Mouse (Mus musculus) megakaryocyte, adult 5-6 weeks (primary cell): ENCODE data around the gene Mbl2. TPM values are rescaled to one million over a fixed set of nuclear protein-coding genes. Genes with fewer than 3 reads are reported as not detected.

Experiments used
- total RNA-seq, 2 experiments: library from RNA; stranded (forward) in 1 of 2; stranded (reverse) in 1 of 2; fragments of 153-499, 151-499 nt in 1 of 2; fragments of 221-1000, 200-1000 nt in 1 of 2; gene quantifications; 2 replicates each; pipeline versions ENCODE4 v1.2.3 to v1.2.4; 2015 to 2017

The Mbl2 gene
- total RNA-seq, 2 experiments from 2014 or later = not detected

Other genes starting within 250 kb of the Mbl2 start
- gene Trpd52l3, start 229.2 kb upstream of the Mbl2 start, total RNA-seq (2015) = not detected in 2 replicates
- not detected in 2 replicates for gene Trpd52l3, start 229.2 kb upstream of the Mbl2 start, total RNA-seq (2017)
- gene Uhrf2, start 202.4 kb upstream of the Mbl2 start, total RNA-seq (2015) = 77.1 and 85.8 TPM in 2 replicates
- 55.3 and 58.3 TPM in 2 replicates for gene Uhrf2, start 202.4 kb upstream of the Mbl2 start, total RNA-seq (2017)
- gene Gldc, start 57.5 kb upstream of the Mbl2 start, total RNA-seq (2015) = not detected in 2 replicates
- not detected in 2 replicates for gene Gldc, start 57.5 kb upstream of the Mbl2 start, total RNA-seq (2017)